Mouse (Mus musculus) ovary, postnatal 36 days (tissue): ENCODE results near the gene Slc22a18.
A peak's percentile ranks its signal among the peaks of the same experiment; 100 is the strongest.

Source experiments
- DNase-seq: peaks from one replicate; pipeline ENCODE4 v3.0.0; 2022; ENCODE audit warnings: low spot score, mixed read lengths

Slc22a18 gene

GRCm38 (mm10) chr7:143473347-143474101 lies at the start of gene Slc22a18:
Gene Slc22a18, plus strand, starts transcription at chr7:143473736.
- DNase-seq: no peak

DNA sequence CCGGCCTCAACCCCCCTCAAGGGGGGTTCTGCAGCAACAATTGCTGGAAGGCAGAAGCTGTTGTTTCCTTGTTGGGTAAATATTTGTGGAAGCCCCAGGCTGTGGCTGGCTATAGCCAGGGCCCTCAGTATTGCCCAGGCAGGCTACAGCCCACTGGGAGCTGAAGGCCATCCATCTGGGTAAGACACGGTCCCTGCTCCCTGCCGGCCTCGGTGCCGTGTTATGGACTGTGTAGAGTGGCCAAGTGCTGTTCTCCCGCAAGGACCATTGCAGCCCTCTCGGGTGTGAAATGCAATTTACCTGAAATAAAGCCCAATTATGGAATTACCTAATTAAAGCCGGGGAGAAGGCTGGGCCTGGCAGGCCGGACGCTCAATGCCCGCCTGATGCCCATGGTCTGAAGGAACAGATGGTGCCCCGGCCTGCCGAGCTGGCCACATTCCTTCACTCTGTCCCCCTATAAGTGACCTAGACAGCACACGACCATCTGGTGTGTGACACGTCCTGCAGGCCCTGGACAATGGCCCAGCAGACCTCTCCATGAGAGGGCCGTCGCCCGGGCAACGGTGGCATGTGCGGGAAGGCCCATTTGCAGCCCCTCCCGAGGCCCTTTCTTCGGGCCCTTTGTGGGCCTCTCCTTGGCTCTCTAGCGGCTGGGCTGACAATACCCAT lies 45.3 kb upstream of the Slc22a18 start:
- no peak for DNase-seq

DNA sequence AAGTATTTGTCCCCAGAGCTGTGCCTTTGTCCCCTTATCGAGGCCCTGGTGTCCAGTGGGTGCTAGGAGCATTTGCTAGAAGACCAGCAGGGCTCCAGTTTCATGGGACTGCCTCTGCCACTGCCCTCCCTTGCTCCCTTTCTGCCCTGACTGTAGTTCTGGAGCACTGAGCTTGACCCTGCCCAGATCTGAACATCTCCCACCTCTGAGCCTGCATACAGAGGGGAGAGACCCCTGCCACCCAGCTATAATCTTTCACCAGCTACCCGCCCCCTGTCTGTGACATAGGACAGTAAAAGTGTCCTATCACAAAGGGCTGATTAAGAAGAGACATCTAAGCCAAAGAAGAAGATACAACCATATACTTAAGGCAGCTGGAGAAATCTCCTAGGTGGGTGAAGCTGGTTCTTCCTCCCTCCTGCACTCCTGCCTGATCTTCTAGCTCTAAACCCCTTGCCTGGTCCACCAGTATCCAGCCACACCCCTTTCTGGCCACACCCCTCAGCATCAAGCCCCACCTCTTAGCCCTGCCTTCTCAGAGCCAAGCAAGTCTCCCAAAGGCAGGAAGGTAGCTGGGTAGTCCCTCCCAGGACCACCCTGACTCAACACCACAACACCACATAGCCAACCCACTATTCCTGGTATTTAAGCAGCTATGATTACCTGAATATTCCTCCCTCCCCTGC lies 44.6 kb upstream of the Slc22a18 start:
- DNase-seq: no peak

DNA sequence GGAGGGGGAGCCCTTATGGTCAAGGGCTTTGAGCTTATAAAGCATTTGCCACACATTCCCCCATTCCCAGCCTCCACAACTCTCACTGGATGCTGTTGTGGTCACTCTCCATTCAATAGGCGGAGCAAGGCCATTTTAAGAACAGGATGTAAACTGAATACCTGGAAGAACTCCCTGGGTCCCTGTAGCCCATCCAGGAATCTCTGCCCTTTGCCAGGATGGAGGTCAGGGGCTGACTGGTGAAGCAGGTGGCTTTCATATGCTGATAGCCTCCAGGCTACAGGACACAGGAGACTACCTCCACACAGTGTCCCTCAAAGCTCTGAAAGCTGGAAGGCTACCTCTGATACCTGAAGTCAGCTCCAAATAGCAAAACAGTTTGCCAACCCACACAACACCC lies 40.9 kb upstream of the Slc22a18 start:
- no peak for DNase-seq

- peak; percentile 30 for DNase-seq
These were observed 40.2 kb upstream of the Slc22a18 start for GRCm38 (mm10) chr7:143433331-143433730.

- DNase-seq: no peak
These were observed 36.2 kb upstream of the Slc22a18 start for GRCm38 (mm10) chr7:143437231-143437893.

GRCm38 (mm10) chr7:143437894-143438581 lies 35.5 kb upstream of the Slc22a18 start:
- DNase-seq: peak; percentile 15

DNA sequence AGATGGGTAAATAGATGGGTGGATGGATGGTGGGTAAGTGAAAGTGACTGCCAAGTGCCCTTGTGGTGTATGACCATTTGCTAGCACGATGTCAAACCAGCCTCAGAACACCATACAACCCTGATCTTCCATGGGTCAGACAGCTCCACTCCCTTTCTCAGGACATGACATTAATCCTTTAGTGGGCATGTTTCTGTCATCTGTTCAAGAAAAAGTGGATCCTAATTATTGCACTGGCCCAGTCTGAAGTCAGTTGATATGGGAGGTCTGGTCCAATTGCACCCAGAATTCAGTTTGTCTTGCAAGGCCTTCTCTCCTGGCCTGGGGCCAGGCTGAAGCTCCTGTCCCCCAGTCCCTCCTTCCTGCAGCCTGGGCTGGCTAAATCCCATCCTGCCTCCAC lies 34.6 kb upstream of the Slc22a18 start:
- DNase-seq: no peak

DNA sequence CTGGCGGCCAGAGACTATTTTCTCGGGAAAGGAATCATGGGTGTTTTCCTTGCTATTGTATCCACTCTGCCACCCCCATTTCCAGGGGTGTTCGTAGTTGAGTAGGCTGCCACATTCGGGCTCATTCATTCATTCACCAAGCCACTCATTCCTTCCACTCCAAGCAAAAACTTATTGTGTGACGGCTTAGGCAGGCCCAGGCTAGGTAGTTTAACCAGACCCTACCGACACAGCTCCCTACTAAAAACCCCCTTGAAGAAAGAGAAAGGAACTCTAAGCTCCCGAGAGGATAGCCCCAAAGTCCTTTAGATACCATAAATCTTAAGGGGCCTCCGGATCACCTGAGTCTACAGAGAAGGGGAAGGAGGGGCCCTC lies 29.0 kb upstream of the Slc22a18 start:
- no peak for DNase-seq

DNA sequence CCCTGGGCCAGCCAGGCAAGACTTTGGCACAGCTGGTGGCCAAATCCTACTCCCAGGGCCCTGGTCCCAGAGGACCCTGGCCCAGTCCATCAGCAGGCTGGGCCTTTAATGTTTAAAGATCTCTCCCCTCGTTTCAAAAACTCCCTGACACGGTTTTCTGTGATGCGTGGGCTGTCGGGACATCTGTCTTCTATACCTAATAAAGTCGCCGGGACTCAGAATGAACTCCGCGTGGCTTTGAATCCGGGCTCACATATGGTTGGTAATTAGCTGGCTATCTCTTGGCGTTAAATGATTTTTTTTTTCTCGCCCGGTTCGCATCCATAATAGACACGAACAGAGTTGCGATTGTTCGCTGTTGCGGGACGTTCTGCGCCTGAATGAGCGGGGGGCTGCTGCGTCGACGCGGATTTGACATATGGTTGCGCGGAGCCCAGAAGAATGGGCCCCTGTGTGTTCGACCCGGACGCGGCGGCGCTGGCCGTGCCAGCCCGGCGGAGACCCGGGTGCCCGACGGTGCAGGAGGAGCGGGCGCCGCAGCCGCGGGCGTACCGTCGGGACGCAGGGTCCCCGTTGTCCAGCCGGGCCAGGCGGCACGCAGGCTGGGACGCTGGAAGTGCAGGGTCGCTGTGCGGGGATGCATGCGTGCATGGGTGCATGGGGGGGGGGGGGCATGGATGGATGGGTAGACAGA lies 28.4 kb upstream of the Slc22a18 start:
- no peak for DNase-seq

DNA sequence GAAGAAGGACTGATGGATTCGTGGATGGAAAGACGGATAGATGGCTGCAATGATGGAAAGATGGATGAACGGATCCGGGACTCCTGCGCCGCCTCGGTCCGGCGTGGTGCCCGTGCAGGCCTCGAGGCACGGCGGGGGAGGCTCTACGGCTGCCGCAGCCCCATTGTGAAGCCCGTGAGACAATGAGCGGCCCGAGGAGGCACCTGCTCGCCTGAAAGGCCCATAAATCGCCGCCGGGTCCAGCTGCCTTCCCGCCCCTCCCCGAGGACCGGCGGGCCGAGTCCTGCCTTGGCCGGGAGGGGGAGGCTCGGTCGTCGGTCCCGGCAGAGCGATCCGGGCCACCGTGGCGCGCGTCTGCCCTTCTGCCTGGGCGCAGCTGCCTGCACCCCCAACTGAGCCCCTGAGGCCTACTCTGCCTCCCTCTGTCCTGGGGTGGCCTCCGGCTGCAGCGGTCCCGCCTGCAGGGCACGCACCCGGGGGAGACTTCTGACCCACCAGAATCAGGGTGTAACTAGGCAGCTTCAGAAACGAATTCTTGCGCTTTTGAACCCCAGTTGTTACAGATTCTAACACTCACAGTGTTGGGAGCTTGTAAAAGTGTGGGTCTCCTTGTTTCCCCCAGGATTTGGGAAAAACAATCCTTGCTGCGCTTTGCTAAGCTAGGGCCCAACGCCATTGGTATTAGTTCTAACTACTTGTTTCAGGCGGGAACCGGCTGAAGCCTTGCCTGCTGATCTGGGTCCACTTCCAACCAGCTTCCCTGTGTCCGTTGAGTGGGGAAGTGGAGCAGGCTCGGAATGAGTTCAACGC lies 27.7 kb upstream of the Slc22a18 start:
- DNase-seq: peak; percentile 27

DNA sequence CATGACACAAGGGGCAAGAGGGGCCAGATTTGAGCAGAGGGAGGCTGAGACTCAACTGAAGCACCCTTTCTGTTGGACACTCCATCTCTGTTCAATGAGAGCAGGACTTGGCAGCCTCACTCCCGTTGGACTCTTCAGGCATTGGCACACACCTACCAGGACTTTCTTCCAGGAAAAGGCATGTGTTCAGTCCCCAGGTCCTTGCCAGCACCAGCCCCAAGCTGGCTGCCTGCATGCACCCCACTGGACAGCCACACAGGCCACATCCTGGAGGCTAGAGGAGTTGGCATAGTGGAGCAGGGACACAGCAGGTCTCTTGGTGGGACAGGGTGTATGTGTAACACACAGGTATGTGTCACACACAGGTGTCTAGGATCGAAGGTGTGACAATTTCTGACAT lies 26.4 kb upstream of the Slc22a18 start:
- no peak for DNase-seq

DNA sequence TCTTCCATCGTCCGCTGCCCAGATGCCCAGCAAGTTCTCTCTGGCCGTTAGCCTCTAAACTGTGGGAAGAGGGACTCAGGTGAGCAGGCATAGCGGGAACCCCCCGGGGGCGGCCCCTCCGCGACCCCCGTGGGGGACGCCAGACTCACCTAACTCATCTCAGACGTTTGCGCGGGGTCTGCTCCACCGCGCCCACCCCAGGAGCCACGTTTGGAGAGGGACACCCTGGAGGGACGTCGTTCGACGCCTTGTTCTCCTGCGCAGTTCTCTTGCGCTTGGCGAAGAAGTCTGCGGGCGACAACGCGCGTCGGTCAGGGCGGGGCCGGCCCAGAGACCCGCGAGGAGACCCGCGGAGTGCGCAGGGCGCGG lies 14.6 kb upstream of the Slc22a18 start:
- DNase-seq: no peak

GRCm38 (mm10) chr7:143459332-143460211 lies 14.0 kb upstream of the Slc22a18 start:
- peak; percentile 46 for DNase-seq

DNA sequence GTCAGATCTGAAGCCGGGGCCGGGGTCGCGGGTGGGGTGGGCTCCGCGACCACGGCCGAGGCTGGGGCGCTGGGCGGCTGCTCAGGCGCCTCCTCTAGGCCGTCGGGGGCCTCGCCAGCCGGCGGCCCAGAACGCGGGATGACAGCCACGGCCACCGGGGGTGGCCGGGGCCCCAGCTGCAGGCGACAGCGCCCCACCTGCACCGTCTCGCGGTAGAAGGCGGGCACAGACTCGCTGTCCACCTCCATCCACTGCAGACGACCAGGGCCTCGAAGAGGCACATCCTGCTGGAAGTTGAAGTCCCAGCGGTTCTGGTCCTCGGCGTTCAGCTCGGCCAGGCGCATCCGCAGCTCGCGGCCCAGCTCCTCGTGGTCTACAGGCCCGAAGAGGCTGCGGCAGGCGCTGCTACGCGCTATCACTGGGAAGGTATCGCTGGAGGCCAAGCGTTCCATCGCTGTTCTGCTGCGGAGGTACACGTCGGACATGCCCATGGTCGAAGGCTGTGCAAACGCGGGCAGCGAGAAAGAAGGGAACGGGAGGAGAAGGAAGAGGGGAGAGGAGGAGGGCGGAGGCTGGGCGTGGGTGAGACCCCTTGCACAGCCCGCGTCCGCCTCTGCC lies 13.2 kb upstream of the Slc22a18 start:
- no peak for DNase-seq

DNA sequence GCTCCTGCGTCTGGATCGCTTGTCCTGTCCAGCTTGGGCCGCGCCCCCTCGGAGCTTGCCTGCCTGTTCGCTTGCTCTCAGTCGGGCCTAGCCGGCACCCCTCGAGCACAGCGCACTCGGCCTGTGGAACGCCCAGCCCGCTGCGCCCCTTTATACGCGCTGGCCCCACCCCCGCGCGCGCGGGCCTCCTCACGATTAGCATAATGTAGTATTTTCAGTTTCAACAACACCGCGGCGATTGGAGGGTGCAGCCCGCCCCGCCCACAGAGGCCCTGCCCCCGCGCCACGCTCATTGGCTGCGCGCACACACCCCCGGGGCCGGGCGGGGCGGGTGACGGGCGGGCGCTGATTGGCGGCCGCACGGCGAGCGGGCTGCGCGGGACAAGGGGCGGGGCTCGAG lies 12.7 kb upstream of the Slc22a18 start, which contains the start of gene Cdkn1c:
TSS of gene Cdkn1c (minus strand) at position 177 of the 400 bp plus-strand sequence.
- DNase-seq: peak; percentile 88

DNA sequence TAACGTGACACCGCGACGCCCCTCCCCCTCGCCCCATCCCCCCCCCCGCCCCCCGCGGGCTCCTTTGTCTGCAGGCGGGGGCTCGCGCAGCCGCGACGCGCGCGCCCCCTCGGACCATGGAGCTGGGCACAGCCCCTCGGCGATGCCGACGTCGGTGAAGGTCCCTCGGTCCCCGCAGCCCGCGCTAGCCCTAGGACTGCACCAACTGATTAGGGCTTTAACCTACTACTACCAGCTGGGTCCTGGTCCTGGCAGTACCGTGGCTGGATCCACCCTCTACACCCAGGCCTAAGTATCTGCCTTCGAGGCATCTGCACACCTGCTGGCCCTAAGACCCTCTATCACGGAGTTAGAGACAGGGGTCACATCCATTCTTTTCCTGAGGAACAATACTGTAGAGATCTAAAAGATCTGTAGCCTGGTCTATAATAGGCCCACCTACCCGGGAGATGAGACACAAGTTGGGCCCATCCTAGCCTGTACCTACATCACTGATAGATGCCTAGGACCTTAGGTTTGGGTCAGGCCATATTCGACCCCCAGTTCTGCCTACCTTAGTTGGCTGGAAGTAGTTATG lies 12.2 kb upstream of the Slc22a18 start:
- DNase-seq: no peak

- no peak for DNase-seq
These were observed 11.6 kb upstream of the Slc22a18 start for GRCm38 (mm10) chr7:143461920-143462319.

DNA sequence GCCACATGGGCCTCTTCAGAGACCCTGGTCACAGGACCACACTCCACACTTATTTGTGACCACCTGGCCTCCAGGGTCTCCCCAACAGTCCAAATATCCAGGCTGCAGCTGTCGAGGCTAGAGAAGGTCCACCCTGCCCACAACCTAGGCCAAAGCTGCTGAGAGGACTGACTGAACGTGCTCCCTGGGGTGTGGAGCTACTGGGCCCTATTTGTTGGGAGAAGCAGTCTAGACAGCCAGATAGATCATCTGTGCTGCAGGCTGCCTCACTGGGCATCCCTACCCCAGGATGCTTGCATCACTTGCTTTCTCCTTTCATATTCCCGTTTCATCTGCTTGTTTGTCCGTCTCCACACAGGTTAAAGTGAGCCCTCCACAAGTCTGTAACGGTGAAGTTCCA lies 11.0 kb upstream of the Slc22a18 start:
- no peak for DNase-seq
